Mouse (Mus musculus): ENCODE data around the gene Dynll1. TPM values are rescaled to one million over a fixed set of nuclear protein-coding genes. Genes with fewer than 3 reads are reported as not detected.

The Dynll1 gene
- polyA plus RNA-seq, 1 experiment from 2014 or later = 1,201 TPM

- no peak overlapping the region for H3K4me3 ChIP-seq (replicated peaks; ENCODE audit: low read depth, low read length)
- H3K27me3 ChIP-seq (ENCODE audit: control insufficient read depth, insufficient read depth, low read length) = no peaks in the 10 kb centered on the region
- peaks cover 27% of the 10 kb centered on the region for H3K4me1 ChIP-seq (ENCODE audit: control insufficient read depth, insufficient read depth, low read length)
- H3K36me3 ChIP-seq (ENCODE audit: control insufficient read depth, insufficient read depth, low read length) = peaks cover 34% of the 10 kb centered on the region
- H3K4me2 ChIP-seq (ENCODE audit: low read length) = no peak overlapping the region
- ATAC-seq (ENCODE audit: low FRiP score, low TSS enrichment) (no peak), DNase-seq (no peak)
- WGBS = 97% methylated on average over 5 of the region's 5 CpGs
- H3K27ac ChIP-seq (replicated peaks; ENCODE audit: low read depth, low read length) = no peak overlapping the region
- H3K9ac ChIP-seq (replicated peaks; ENCODE audit: low read length) = no peak overlapping the region
- no peaks in the 10 kb centered on the region for H3K9me3 ChIP-seq (ENCODE audit: control insufficient read depth, low read length)
Measured at GRCm38 (mm10) chr5:115266340-115266739, 34.5 kb downstream of the Dynll1 start.

- H3K4me1 ChIP-seq (ENCODE audit: control insufficient read depth, insufficient read depth, low read length) = peaks cover 2% of the 10 kb centered on the region; the same call in 1 of the 2 replicates
- no peak overlapping the region for H3K4me3 ChIP-seq (replicated peaks; ENCODE audit: low read depth, low read length)
- H3K4me2 ChIP-seq (ENCODE audit: low read length) = no peak overlapping the region
- no peak for DNase-seq
- H3K27ac ChIP-seq (replicated peaks; ENCODE audit: low read depth, low read length) = no peak overlapping the region
- 76% methylated on average over 14 of the region's 14 CpGs for WGBS
- no peaks in the 10 kb centered on the region for H3K27me3 ChIP-seq (ENCODE audit: control insufficient read depth, insufficient read depth, low read length)
- H3K36me3 ChIP-seq (ENCODE audit: control insufficient read depth, insufficient read depth, low read length) = peaks cover 42% of the 10 kb centered on the region
- no peak overlapping the region for H3K9ac ChIP-seq (replicated peaks; ENCODE audit: low read length)
- no peak for ATAC-seq (ENCODE audit: low FRiP score, low TSS enrichment)
- H3K9me3 ChIP-seq (ENCODE audit: control insufficient read depth, low read length) = no peaks in the 10 kb centered on the region
Measured at GRCm38 (mm10) chr5:115262502-115263291, 38.1 kb downstream of the Dynll1 start.

- H3K4me3 ChIP-seq (replicated peaks; ENCODE audit: low read depth, low read length) = no peak overlapping the region
- no peak overlapping the region for H3K9ac ChIP-seq (replicated peaks; ENCODE audit: low read length)
- H3K36me3 ChIP-seq (ENCODE audit: control insufficient read depth, insufficient read depth, low read length) = peaks cover 50% of the 10 kb centered on the region
- no peaks in the 10 kb centered on the region for H3K27me3 ChIP-seq (ENCODE audit: control insufficient read depth, insufficient read depth, low read length)
- no peak overlapping the region for H3K27ac ChIP-seq (replicated peaks; ENCODE audit: low read depth, low read length)
- ATAC-seq (ENCODE audit: low FRiP score, low TSS enrichment) = no peak
- peaks cover 2% of the 10 kb centered on the region; the same call in 1 of the 2 replicates for H3K4me1 ChIP-seq (ENCODE audit: control insufficient read depth, insufficient read depth, low read length)
- H3K4me2 ChIP-seq (ENCODE audit: low read length) = no peak overlapping the region
- no peak for DNase-seq
- WGBS = 87% methylated on average over 1 of the region's 1 CpGs
- H3K9me3 ChIP-seq (ENCODE audit: control insufficient read depth, low read length) = no peaks in the 10 kb centered on the region
Measured at GRCm38 (mm10) chr5:115261880-115262279, 38.9 kb downstream of the Dynll1 start.

- ATAC-seq (ENCODE audit: low FRiP score, low TSS enrichment) = no peak
- Histone ChIP-seq H3K27ac (replicated peaks; ENCODE audit: low read depth, low read length) (no peak overlapping the region), H3K4me3 (replicated peaks; ENCODE audit: low read depth, low read length) (no peak overlapping the region), H3K36me3 (ENCODE audit: control insufficient read depth, insufficient read depth, low read length) (peaks cover 53% of the 10 kb centered on the region), H3K27me3 (ENCODE audit: control insufficient read depth, insufficient read depth, low read length) (no peaks in the 10 kb centered on the region), H3K4me2 (ENCODE audit: low read length) (no peak overlapping the region), H3K4me1 (ENCODE audit: control insufficient read depth, insufficient read depth, low read length) (peaks cover 2% of the 10 kb centered on the region; the same call in 1 of the 2 replicates), H3K9me3 (ENCODE audit: control insufficient read depth, low read length) (no peaks in the 10 kb centered on the region), H3K9ac (replicated peaks; ENCODE audit: low read length) (no peak overlapping the region)
- 91% methylated on average over 8 of the region's 8 CpGs for WGBS
- DNase-seq = no peak
Measured at GRCm38 (mm10) chr5:115261141-115261540, 39.7 kb downstream of the Dynll1 start.

GRCm38 (mm10) chr5:115260356-115260755, 40.4 kb downstream of the Dynll1 start:
- peaks cover 58% of the 10 kb centered on the region for H3K36me3 ChIP-seq (ENCODE audit: control insufficient read depth, insufficient read depth, low read length)
- H3K27me3 ChIP-seq (ENCODE audit: control insufficient read depth, insufficient read depth, low read length) = no peaks in the 10 kb centered on the region
- H3K4me2 ChIP-seq (ENCODE audit: low read length) = no peak overlapping the region
- H3K4me3 ChIP-seq (replicated peaks; ENCODE audit: low read depth, low read length) = no peak overlapping the region
- H3K27ac ChIP-seq (replicated peaks; ENCODE audit: low read depth, low read length) = no peak overlapping the region
- peaks cover 2% of the 10 kb centered on the region; the same call in 1 of the 2 replicates for H3K4me1 ChIP-seq (ENCODE audit: control insufficient read depth, insufficient read depth, low read length)
- 94% methylated on average over 6 of the region's 6 CpGs for WGBS
- H3K9ac ChIP-seq (replicated peaks; ENCODE audit: low read length) = no peak overlapping the region
- H3K9me3 ChIP-seq (ENCODE audit: control insufficient read depth, low read length) = no peaks in the 10 kb centered on the region
- DNase-seq (no peak), ATAC-seq (ENCODE audit: low FRiP score, low TSS enrichment) (no peak)

- no peak for ATAC-seq (ENCODE audit: low FRiP score, low TSS enrichment)
- Histone ChIP-seq H3K36me3 (ENCODE audit: control insufficient read depth, insufficient read depth, low read length) (peaks cover 57% of the 10 kb centered on the region), H3K4me3 (replicated peaks; ENCODE audit: low read depth, low read length) (no peak overlapping the region), H3K9me3 (ENCODE audit: control insufficient read depth, low read length) (no peaks in the 10 kb centered on the region), H3K9ac (replicated peaks; ENCODE audit: low read length) (no peak overlapping the region), H3K4me1 (ENCODE audit: control insufficient read depth, insufficient read depth, low read length) (no peaks in the 10 kb centered on the region), H3K4me2 (ENCODE audit: low read length) (no peak overlapping the region), H3K27me3 (ENCODE audit: control insufficient read depth, insufficient read depth, low read length) (no peaks in the 10 kb centered on the region), H3K27ac (replicated peaks; ENCODE audit: low read depth, low read length) (no peak overlapping the region)
- 94% methylated on average over 10 of the region's 10 CpGs for WGBS
- DNase-seq = no peak
Measured at GRCm38 (mm10) chr5:115256909-115257546, 43.8 kb downstream of the Dynll1 start.

GRCm38 (mm10) chr5:115255472-115255871, 45.3 kb downstream of the Dynll1 start:
- H3K27ac ChIP-seq (replicated peaks; ENCODE audit: low read depth, low read length) = no peak overlapping the region
- H3K27me3 ChIP-seq (ENCODE audit: control insufficient read depth, insufficient read depth, low read length) = no peaks in the 10 kb centered on the region
- no peaks in the 10 kb centered on the region for H3K4me1 ChIP-seq (ENCODE audit: control insufficient read depth, insufficient read depth, low read length)
- H3K9ac ChIP-seq (replicated peaks; ENCODE audit: low read length) = no peak overlapping the region
- no peak overlapping the region for H3K4me3 ChIP-seq (replicated peaks; ENCODE audit: low read depth, low read length)
- no peak overlapping the region for H3K4me2 ChIP-seq (ENCODE audit: low read length)
- no peak for ATAC-seq (ENCODE audit: low FRiP score, low TSS enrichment)
- no peaks in the 10 kb centered on the region for H3K9me3 ChIP-seq (ENCODE audit: control insufficient read depth, low read length)
- no peak for DNase-seq
- 85% methylated on average over 1 of the region's 1 CpGs for WGBS
- peaks cover 69% of the 10 kb centered on the region for H3K36me3 ChIP-seq (ENCODE audit: control insufficient read depth, insufficient read depth, low read length)

All from midbrain, embryonic 14.5 days (tissue).